Mouse (Mus musculus) hindbrain, embryonic 11.5 days (tissue): ENCODE data around the gene Ube2k. TPM values are rescaled to one million over a fixed set of nuclear protein-coding genes. Genes with fewer than 3 reads are reported as not detected.

Experiments used
- ATAC-seq: fragments of 200-750 bp; cut with Nextera tagmentation; 2 replicates; pipeline ENCODE4 v1.8.0; 2017; ENCODE audit warnings: mild to moderate bottlenecking, moderate TSS enrichment, moderate library complexity; ENCODE audit not compliant: low FRiP score
- DNase-seq: peaks from one replicate; pipeline ENCODE4 v3.0.0-alpha.2; 2015; ENCODE audit warnings: low spot score
- H3K27ac ChIP-seq: fragments of 300-500 bp; sonication (generic); 2 replicates; pipeline ENCODE4 v1.5.1; 2014; ENCODE audit warnings: mild to moderate bottlenecking, low read depth, low read length
- H3K27me3 ChIP-seq: fragments of 300-500 bp; sonication (generic); 2 replicates; pipeline ENCODE4 v1.6.1; 2014; ENCODE audit warnings: mild to moderate bottlenecking, low read length, moderate library complexity, mixed read lengths; ENCODE audit not compliant: control insufficient read depth, insufficient read depth
- H3K36me3 ChIP-seq: fragments of 300-500 bp; sonication (generic); 2 replicates; pipeline ENCODE4 v1.6.1; 2014; ENCODE audit warnings: mild to moderate bottlenecking, low read length, moderate library complexity, mixed read lengths; ENCODE audit not compliant: control insufficient read depth, insufficient read depth
- H3K4me1 ChIP-seq: fragments of 300-500 bp; sonication (generic); replicated peaks from 2 replicates; pipeline ENCODE4 v1.6.1; 2014; ENCODE audit warnings: low read length, mixed read lengths; ENCODE audit not compliant: control insufficient read depth, insufficient read depth
- H3K4me2 ChIP-seq: fragments of 300-500 bp; sonication (generic); replicated peaks from 2 replicates; pipeline ENCODE4 v1.6.1; 2014; ENCODE audit warnings: mild to moderate bottlenecking, low read depth, low read length
- H3K4me3 ChIP-seq: fragments of 300-500 bp; sonication (generic); 2 replicates; pipeline ENCODE4 v1.5.1; 2014; ENCODE audit warnings: low read depth, low read length
- H3K9ac ChIP-seq: fragments of 300-500 bp; sonication (generic); 2 replicates; pipeline ENCODE4 v1.6.1; 2014; ENCODE audit warnings: low read depth, low read length
- H3K9me3 ChIP-seq: fragments of 300-500 bp; sonication (generic); 2 replicates; pipeline ENCODE4 v1.6.1; 2016; ENCODE audit warnings: low read length; ENCODE audit not compliant: control insufficient read depth
- WGBS: fragments of 180-500 bp; shearing (Covaris S2); extraction: QIAGEN DNeasy Blood & Tissue Kit; methylation state at CpG from one replicate; pipeline ENCODE4 v1.1.7; 2014; 5-methylcytosine and 5-hydroxymethylcytosine counted together
- polyA plus RNA-seq: library from polyadenylated mRNA; unstranded; fragments of >200 nt; fragmentation: Nextera tagmentation; extraction: Ambion mirVana; gene quantifications from 2 replicates; pipeline ENCODE4 v1.2.1, GENCODE M21; 2014

Ube2k gene
- polyA plus RNA-seq, 1 experiment from 2014 or later: 172 TPM

GRCm38 (mm10) chr5:65590199-65590598 lies 53.2 kb downstream of the Ube2k start:
- Histone ChIP-seq H3K36me3 (no peaks in the 10 kb centered on the region), H3K4me2 (no peak overlapping the region), H3K4me1 (no peaks in the 10 kb centered on the region), H3K27ac (no peak overlapping the region), H3K4me3 (no peak overlapping the region), H3K9ac (no peak overlapping the region), H3K9me3 (no peaks in the 10 kb centered on the region), H3K27me3 (no peaks in the 10 kb centered on the region)
- 96% methylated on average over 1 of the region's 1 CpGs for WGBS
- ATAC-seq: no peak
- DNase-seq: no peak

- H3K27ac ChIP-seq: no peak overlapping the region
- DNase-seq: no peak
- ATAC-seq: no peak
- H3K36me3 ChIP-seq: no peaks in the 10 kb centered on the region
- 95% methylated on average over 2 of the region's 2 CpGs for WGBS
- H3K4me3 ChIP-seq: no peak overlapping the region
- H3K9me3 ChIP-seq: no peaks in the 10 kb centered on the region
- no peak overlapping the region for H3K9ac ChIP-seq
- H3K27me3 ChIP-seq: no peaks in the 10 kb centered on the region
- H3K4me1 ChIP-seq: no peaks in the 10 kb centered on the region
- H3K4me2 ChIP-seq: no peak overlapping the region
Observed at GRCm38 (mm10) chr5:65592421-65592820, 55.4 kb downstream of the Ube2k start.

- Histone ChIP-seq H3K27ac (no peak overlapping the region), H3K4me3 (no peak overlapping the region), H3K36me3 (no peaks in the 10 kb centered on the region; the same call in 1 of the 2 replicates), H3K27me3 (no peaks in the 10 kb centered on the region), H3K4me2 (no peak overlapping the region), H3K4me1 (no peaks in the 10 kb centered on the region), H3K9me3 (no peaks in the 10 kb centered on the region), H3K9ac (no peak overlapping the region)
- WGBS: 93% methylated on average over 7 of the region's 7 CpGs
- ATAC-seq (no peak), DNase-seq (no peak)
Observed at GRCm38 (mm10) chr5:65599681-65600080, 62.6 kb downstream of the Ube2k start.

- H3K4me1 ChIP-seq: no peaks in the 10 kb centered on the region
- H3K4me2 ChIP-seq: no peak overlapping the region
- H3K36me3 ChIP-seq: no peaks in the 10 kb centered on the region
- no peak overlapping the region for H3K4me3 ChIP-seq
- H3K27ac ChIP-seq: no peak overlapping the region
- H3K9ac ChIP-seq: no peak overlapping the region
- H3K27me3 ChIP-seq: no peaks in the 10 kb centered on the region
- H3K9me3 ChIP-seq: no peaks in the 10 kb centered on the region
- 95% methylated on average over 1 of the region's 1 CpGs for WGBS
- DNase-seq: no peak
- ATAC-seq: no peak
Observed at GRCm38 (mm10) chr5:65606820-65607219, 69.8 kb downstream of the Ube2k start.

- no peaks in the 10 kb centered on the region for H3K36me3 ChIP-seq
- no peak overlapping the region for H3K27ac ChIP-seq
- no peak overlapping the region for H3K4me3 ChIP-seq
- DNase-seq (no peak), ATAC-seq (no peak)
- no peaks in the 10 kb centered on the region for H3K27me3 ChIP-seq
- H3K4me1 ChIP-seq: no peaks in the 10 kb centered on the region
- no peak overlapping the region for H3K4me2 ChIP-seq
- WGBS: 90% methylated on average over 5 of the region's 5 CpGs
- no peaks in the 10 kb centered on the region for H3K9me3 ChIP-seq
- H3K9ac ChIP-seq: no peak overlapping the region
Observed at GRCm38 (mm10) chr5:65609769-65610168, 72.7 kb downstream of the Ube2k start.

GRCm38 (mm10) chr5:65610541-65610940 lies 73.5 kb downstream of the Ube2k start:
- DNase-seq: no peak
- H3K27ac ChIP-seq: no peak overlapping the region

GRCm38 (mm10) chr5:65613152-65613924 lies 76.3 kb downstream of the Ube2k start:
- H3K27me3 ChIP-seq: no peaks in the 10 kb centered on the region
- 0 out of 2 replicates have a peak, but pooled peaks cover 4% of the 10 kb centered on the region for H3K36me3 ChIP-seq
- WGBS: 91% methylated on average over 9 of the region's 9 CpGs
- no peak overlapping the region for H3K4me3 ChIP-seq
- H3K9me3 ChIP-seq: no peaks in the 10 kb centered on the region
- no peak overlapping the region for H3K27ac ChIP-seq
- no peak overlapping the region for H3K9ac ChIP-seq
- H3K4me1 ChIP-seq: no peaks in the 10 kb centered on the region
- no peak overlapping the region for H3K4me2 ChIP-seq
- DNase-seq (no peak), ATAC-seq (no peak)

More at GRCm38 (mm10) chr5:65610541-65610940, 73.5 kb downstream of the Ube2k start:
- H3K4me1 ChIP-seq: no peaks in the 10 kb centered on the region
- no peaks in the 10 kb centered on the region for H3K9me3 ChIP-seq
- ATAC-seq: no peak
- H3K36me3 ChIP-seq: 0 out of 2 replicates have a peak, but pooled peaks cover 4% of the 10 kb centered on the region
- no peaks in the 10 kb centered on the region for H3K27me3 ChIP-seq
- WGBS: 85% methylated on average over 4 of the region's 4 CpGs
- H3K4me3 ChIP-seq: no peak overlapping the region
- H3K9ac ChIP-seq: no peak overlapping the region
- H3K4me2 ChIP-seq: no peak overlapping the region

GRCm38 (mm10) chr5:65624340-65624739 lies 87.3 kb downstream of the Ube2k start:
- Histone ChIP-seq H3K4me1 (no peaks in the 10 kb centered on the region), H3K36me3 (no peaks in the 10 kb centered on the region), H3K9me3 (no peaks in the 10 kb centered on the region), H3K4me2 (no peak overlapping the region), H3K9ac (no peak overlapping the region), H3K27ac (no peak overlapping the region), H3K4me3 (no peak overlapping the region), H3K27me3 (no peaks in the 10 kb centered on the region)
- no peak for DNase-seq
- ATAC-seq: no peak

GRCm38 (mm10) chr5:65638896-65639295 lies 101.9 kb downstream of the Ube2k start:
- DNase-seq (no peak), ATAC-seq (no peak)
- H3K4me2 ChIP-seq: no peak overlapping the region
- H3K4me3 ChIP-seq: no peak overlapping the region
- peaks cover 6% of the 10 kb centered on the region; the same call in 1 of the 2 replicates for H3K36me3 ChIP-seq
- H3K9ac ChIP-seq: no peak overlapping the region
- WGBS: 95% methylated on average over 1 of the region's 1 CpGs
- no peaks in the 10 kb centered on the region for H3K9me3 ChIP-seq
- no peaks in the 10 kb centered on the region for H3K27me3 ChIP-seq
- H3K4me1 ChIP-seq: no peaks in the 10 kb centered on the region
- H3K27ac ChIP-seq: no peak overlapping the region
